Mouse (Mus musculus) myocyte (in vitro differentiated cells): ENCODE measurements around the gene Ube2e1. TPM values are rescaled to one million over a fixed set of nuclear protein-coding genes. Genes with fewer than 3 reads are reported as not detected.

Experiments
- H3K27me3 ChIP-seq: one replicate; pipeline ENCODE4 v1.6.1; 2011; ENCODE audit not compliant: control insufficient read depth, insufficient read depth, insufficient read length
- H3K36me3 ChIP-seq: one replicate; pipeline ENCODE4 v1.6.1; 2011; ENCODE audit not compliant: control insufficient read depth, insufficient read depth
- H3K4me2 ChIP-seq: one replicate; pipeline ENCODE4 v1.6.1; 2011; ENCODE audit warnings: low read depth, control low read depth
- H3K4me3 ChIP-seq: one replicate; pipeline ENCODE4 v1.5.1; 2011; ENCODE audit warnings: mild to moderate bottlenecking, control low read depth, moderate library complexity
- H3K79me2 ChIP-seq: one replicate; pipeline ENCODE4 v1.6.1; 2011; ENCODE audit not compliant: control insufficient read depth, insufficient read depth
- H3ac ChIP-seq: one replicate; pipeline ENCODE4 v1.6.1; 2011; ENCODE audit not compliant: control insufficient read depth, insufficient read length
- CEBPB ChIP-seq: IDR thresholded peaks from 2 replicates; pipeline ENCODE4 v1.6.1; 2011; ENCODE audit warnings: mild to moderate bottlenecking, moderate library complexity; ENCODE audit not compliant: poor library complexity, insufficient read depth, severe bottlenecking
- E2F4 ChIP-seq: IDR thresholded peaks from one replicate; pipeline ENCODE4 v1.6.1; 2011; ENCODE audit warnings: mild to moderate bottlenecking, control low read depth, moderate library complexity; ENCODE audit not compliant: insufficient read depth
- MAX ChIP-seq: IDR thresholded peaks from one replicate; pipeline ENCODE4 v1.6.1; 2011; ENCODE audit warnings: low read depth, mild to moderate bottlenecking, control low read depth
- MYOD1 ChIP-seq, 3 experiments: IDR thresholded peaks; one replicate each; pipeline ENCODE4 v1.6.1; 2011; ENCODE audit warnings: control low read depth in 2 of 3, low read depth in 2 of 3, mild to moderate bottlenecking in 2 of 3, moderate library complexity in 1 of 3; ENCODE audit not compliant: insufficient read length in 2 of 3, control insufficient read depth in 1 of 3
- MYOG ChIP-seq, 3 experiments: IDR thresholded peaks; one replicate each; pipeline ENCODE4 v1.6.1; 2011; ENCODE audit warnings: control low read depth in 2 of 3, low read depth in 2 of 3, mild to moderate bottlenecking in 2 of 3; ENCODE audit not compliant: insufficient read length in 2 of 3, control insufficient read depth in 1 of 3, insufficient read depth in 1 of 3
- POLR2A ChIP-seq: IDR thresholded peaks from one replicate; pipeline ENCODE4 v1.6.1; 2011; ENCODE audit warnings: low read depth, mild to moderate bottlenecking, control low read depth, moderate library complexity; ENCODE audit not compliant: insufficient read length
- POLR2AphosphoS2 ChIP-seq: IDR thresholded peaks from one replicate; pipeline ENCODE4 v1.6.1; 2011; ENCODE audit warnings: low read depth, control low read depth; ENCODE audit not compliant: insufficient read length
- REST ChIP-seq: IDR thresholded peaks from one replicate; pipeline ENCODE4 v1.6.1; 2011; ENCODE audit warnings: mild to moderate bottlenecking, control low read depth, moderate library complexity; ENCODE audit not compliant: insufficient read depth, insufficient read length
- SRF ChIP-seq: IDR thresholded peaks from one replicate; pipeline ENCODE4 v1.6.1; 2011; ENCODE audit warnings: low read depth; ENCODE audit not compliant: control insufficient read depth, insufficient read length
- TCF12 ChIP-seq: IDR thresholded peaks from one replicate; pipeline ENCODE4 v1.6.1; 2011; ENCODE audit warnings: mild to moderate bottlenecking, control low read depth; ENCODE audit not compliant: poor library complexity, insufficient read depth, severe bottlenecking
- TCF3 ChIP-seq: IDR thresholded peaks from one replicate; pipeline ENCODE4 v1.6.1; 2011; ENCODE audit warnings: low read depth, control low read depth; ENCODE audit not compliant: insufficient read length
- USF1 ChIP-seq: IDR thresholded peaks from one replicate; pipeline ENCODE4 v1.6.1; 2011; ENCODE audit warnings: low read depth, mild to moderate bottlenecking, control low read depth, moderate library complexity
- polyA plus RNA-seq: library from polyadenylated mRNA; unstranded; fragments of >200 nt; fragmentation: generic; extraction: Trizol; gene quantifications from one replicate; pipeline ENCODE4 v1.2.1, GENCODE M21; 2012; ENCODE audit warnings: missing spikeins

Ube2e1 gene
- polyA plus RNA-seq, 1 experiment = 34.4 TPM

GRCm38 (mm10) chr14:18263427-18263826, 68.2 kb downstream of the Ube2e1 start:
- TF ChIP-seq POLR2A = no peak
- no peak for TF ChIP-seq SRF
- no peak for TF ChIP-seq MYOG (IDR thresholded peaks at IDR 0.05; ENCODE audit: control insufficient read depth in 1 of 3, insufficient read depth in 1 of 3, insufficient read length in 2 of 3, low read depth in 2 of 3)
- no peak for TF ChIP-seq POLR2AphosphoS2
- no peak for TF ChIP-seq TCF12
- Histone ChIP-seq H3K4me2 (no peak overlapping the region), H3K4me3 (no peak overlapping the region), H3K36me3 (peaks cover 21% of the 10 kb centered on the region), H3K27me3 (no peaks in the 10 kb centered on the region), H3ac (no peak overlapping the region), H3K79me2 (peaks cover 12% of the 10 kb centered on the region)

DNA sequence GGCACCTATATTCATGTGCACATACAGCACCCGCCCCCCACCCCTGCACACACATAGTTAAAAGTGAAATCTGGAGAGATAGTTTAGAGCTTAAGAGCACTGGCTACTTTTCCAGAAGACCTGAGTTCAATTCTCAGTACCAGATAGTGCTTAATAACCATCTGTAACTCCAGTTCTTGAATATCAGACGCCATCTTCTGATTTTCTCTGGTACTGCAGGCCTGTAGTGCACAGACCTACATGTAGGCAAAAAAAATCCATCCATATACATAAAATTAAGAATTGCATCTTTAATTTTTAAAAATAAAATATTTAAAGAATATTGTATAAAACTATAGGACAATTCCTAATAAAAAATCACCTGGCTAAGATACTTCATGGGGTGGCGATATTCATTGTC, 70.5 kb downstream of the Ube2e1 start:
- TF ChIP-seq SRF = no peak
- no peak for TF ChIP-seq E2F4
- no peak for TF ChIP-seq REST
- no peak for TF ChIP-seq USF1
- TF ChIP-seq CEBPB = no peak

DNA sequence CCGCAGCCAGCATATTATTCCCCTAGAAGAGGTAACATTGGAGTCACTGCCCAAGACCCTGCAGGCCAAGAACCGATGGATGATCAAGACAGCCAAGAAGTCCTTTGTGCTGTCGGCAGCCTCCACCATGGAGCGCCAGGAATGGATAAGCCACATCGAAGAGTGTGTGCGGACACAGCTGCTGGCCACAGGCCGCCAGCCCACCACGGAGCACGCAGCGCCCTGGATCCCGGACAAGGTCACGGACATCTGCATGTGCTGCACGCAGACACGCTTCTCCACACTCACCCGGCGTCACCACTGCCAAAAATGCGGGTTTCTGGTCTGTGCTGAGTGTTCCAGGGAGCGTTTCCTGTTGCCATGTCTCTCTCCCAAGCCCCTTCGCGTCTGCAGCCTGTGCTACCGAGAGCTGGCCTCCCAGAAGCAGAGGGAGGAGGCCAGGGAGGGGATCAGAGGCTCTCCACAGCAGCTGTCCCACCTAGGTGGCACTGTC, 89.0 kb downstream of the Ube2e1 start:
- peaks cover 3% of the 10 kb centered on the region for H3K79me2 ChIP-seq
- H3K4me2 ChIP-seq = no peak overlapping the region
- TF ChIP-seq MYOD1 (IDR thresholded peaks at IDR 0.05; ENCODE audit: control insufficient read depth in 1 of 3, insufficient read length in 2 of 3, low read depth in 2 of 3) (peak in 1 of 3 experiments; percentile 52), REST (no peak), MYOG (IDR thresholded peaks at IDR 0.05; ENCODE audit: control insufficient read depth in 1 of 3, insufficient read depth in 1 of 3, insufficient read length in 2 of 3, low read depth in 2 of 3) (peak in 2 of 3 experiments; percentile 44 to 54)
- no peak overlapping the region for H3K4me3 ChIP-seq
- no peaks in the 10 kb centered on the region for H3K27me3 ChIP-seq
- H3ac ChIP-seq = no peak overlapping the region
- no peaks in the 10 kb centered on the region for H3K36me3 ChIP-seq

More for the DNA sequence above, 70.5 kb downstream of the Ube2e1 start:
- Histone ChIP-seq H3K4me3 (no peak overlapping the region), H3K4me2 (no peak overlapping the region), H3K79me2 (no peaks in the 10 kb centered on the region), H3ac (no peak overlapping the region), H3K27me3 (no peaks in the 10 kb centered on the region), H3K36me3 (peaks cover 1% of the 10 kb centered on the region)

DNA sequence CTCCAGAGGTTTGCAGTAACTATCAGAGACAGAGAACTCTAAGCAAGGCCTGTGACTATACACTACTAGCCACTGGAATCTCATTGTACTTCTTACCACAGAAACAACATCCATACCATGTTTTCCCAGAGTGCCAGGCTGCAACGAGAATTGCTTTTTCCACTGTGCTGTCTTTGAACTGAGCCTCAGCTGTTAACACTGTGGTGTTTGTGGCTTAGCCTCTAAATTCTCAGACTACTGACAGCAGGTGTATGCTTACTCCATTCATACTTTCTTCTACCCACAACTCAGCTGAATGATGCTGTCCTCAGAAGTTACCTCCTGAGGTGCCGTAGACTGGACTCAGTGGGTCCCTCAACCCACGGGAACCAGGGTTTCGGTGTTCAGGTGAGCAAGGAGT, 89.9 kb downstream of the Ube2e1 start:
- Histone ChIP-seq H3K4me2 (no peak overlapping the region), H3K27me3 (no peaks in the 10 kb centered on the region), H3K36me3 (no peaks in the 10 kb centered on the region), H3K79me2 (peaks cover 12% of the 10 kb centered on the region), H3K4me3 (no peak overlapping the region), H3ac (no peak overlapping the region)
- TF ChIP-seq SRF (no peak), E2F4 (no peak), TCF12 (peak; percentile 36), MYOG (IDR thresholded peaks at IDR 0.05; ENCODE audit: control insufficient read depth in 1 of 3, insufficient read depth in 1 of 3, insufficient read length in 2 of 3, low read depth in 2 of 3) (peak in 2 of 3 experiments; percentile 75 to 81), MYOD1 (IDR thresholded peaks at IDR 0.05; ENCODE audit: control insufficient read depth in 1 of 3, insufficient read length in 2 of 3, low read depth in 2 of 3) (peak; percentile 37 to 81 (median 71)), TCF3 (peak; percentile 70)

GRCm38 (mm10) chr14:18240132-18240531, 91.5 kb downstream of the Ube2e1 start:
- H3K79me2 ChIP-seq = peaks cover 27% of the 10 kb centered on the region
- H3K4me3 ChIP-seq = peak overlapping the region; percentile 71
- no peak for TF ChIP-seq POLR2A
- TF ChIP-seq SRF = no peak
- no peak for TF ChIP-seq MAX
- TF ChIP-seq TCF12 = no peak
- no peak for TF ChIP-seq MYOG (IDR thresholded peaks at IDR 0.05; ENCODE audit: control insufficient read depth in 1 of 3, insufficient read depth in 1 of 3, insufficient read length in 2 of 3, low read depth in 2 of 3)
- TF ChIP-seq USF1 = no peak
- TF ChIP-seq POLR2AphosphoS2 = no peak
- no peak for TF ChIP-seq MYOD1 (IDR thresholded peaks at IDR 0.05; ENCODE audit: control insufficient read depth in 1 of 3, insufficient read length in 2 of 3, low read depth in 2 of 3)
- TF ChIP-seq CEBPB = no peak
- no peak for TF ChIP-seq REST
- no peak for TF ChIP-seq E2F4
- no peak for TF ChIP-seq TCF3
- no peaks in the 10 kb centered on the region for H3K27me3 ChIP-seq
- H3ac ChIP-seq = no peak overlapping the region
- no peak overlapping the region for H3K4me2 ChIP-seq
- no peaks in the 10 kb centered on the region for H3K36me3 ChIP-seq
